Mouse (Mus musculus) lung, postnatal 0 days (tissue): ENCODE measurements around the gene Frmpd3.

ENCODE experiments used
- CTCF ChIP-seq: IDR thresholded peaks from 2 replicates; pipeline ENCODE4 v1.5.1; 2016; ENCODE audit warnings: antibody characterized with exemption, mild to moderate bottlenecking
- EP300 ChIP-seq: IDR thresholded peaks from 2 replicates; pipeline ENCODE4 v1.6.1; 2016; ENCODE audit warnings: antibody characterized with exemption, mild to moderate bottlenecking, control low read depth

DNA sequence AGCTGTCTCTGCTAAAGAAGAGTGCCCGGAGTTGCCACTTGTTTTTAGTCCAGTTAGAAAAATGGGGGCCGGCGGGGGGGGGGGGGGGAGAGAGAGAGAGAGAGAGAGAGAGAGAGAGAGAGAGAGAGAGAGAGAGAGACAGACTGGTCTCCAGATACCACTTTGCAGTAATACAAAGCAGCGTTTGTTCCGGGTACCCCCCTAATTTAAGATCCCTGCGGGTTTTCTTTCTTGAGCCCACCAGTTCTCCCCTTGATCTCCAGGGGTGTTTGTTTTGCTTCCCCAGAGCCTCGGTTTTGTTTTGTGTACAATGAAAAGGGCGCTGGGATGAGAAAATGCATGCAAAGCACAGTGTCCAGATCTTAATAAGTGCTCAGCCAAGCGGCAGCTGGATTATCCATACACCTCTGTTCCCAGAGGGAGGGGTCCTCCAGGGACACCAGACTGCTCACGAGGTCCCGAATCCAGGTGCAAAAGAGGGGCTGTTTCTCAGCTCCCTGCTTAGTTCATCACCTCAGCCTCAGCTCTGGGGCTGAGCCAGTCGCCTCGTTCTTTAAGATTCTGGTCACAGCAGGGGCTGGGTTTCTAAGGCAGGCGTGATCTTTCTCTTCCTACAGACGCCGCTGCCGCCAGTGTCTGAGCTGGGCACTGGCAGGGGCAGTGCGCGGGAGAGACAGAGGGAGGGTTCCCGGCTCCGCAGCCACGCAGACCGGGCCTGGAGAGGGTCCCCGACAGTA is at the start of gene Frmpd3:
- TF ChIP-seq CTCF (no peak), EP300 (no peak)
